Mouse (Mus musculus): ENCODE results near the gene Cgnl1.

GRCm38 (mm10) chr9:71625961-71626360 lies 145.4 kb downstream of the Cgnl1 start:
- TF ChIP-seq CTCF (conservative IDR thresholded peaks at IDR 0.05; ENCODE audit: insufficient read depth, insufficient read length, low read depth, low read length) (no peak), POLR2A (IDR thresholded peaks at IDR 0.05; ENCODE audit: low read depth, low read length) (no peak)

All from kidney, adult 2 months (tissue).